Mouse (Mus musculus) limb, embryonic 14.5 days (tissue): ENCODE results near the gene Rims1. TPM values are rescaled to one million over a fixed set of nuclear protein-coding genes. Genes with fewer than 3 reads are reported as not detected.

Experiments used
- ATAC-seq: fragments of 200-750 bp; cut with Nextera tagmentation; 2 replicates; pipeline ENCODE4 v1.8.0; 2017; ENCODE audit warnings: low read depth, moderate number of reproducible peaks, moderate TSS enrichment; ENCODE audit not compliant: low FRiP score
- DNase-seq: peaks from one replicate; pipeline ENCODE4 v3.0.0-alpha.2; 2015; ENCODE audit warnings: low spot score
- H3K27ac ChIP-seq: fragments of 300-500 bp; sonication (generic); replicated peaks from 2 replicates; pipeline ENCODE4 v1.5.1; 2014; ENCODE audit warnings: low read depth, mild to moderate bottlenecking, low read length, moderate library complexity, mixed read lengths
- H3K27me3 ChIP-seq: fragments of 300-500 bp; sonication (generic); 2 replicates; pipeline ENCODE4 v1.6.1; 2014; ENCODE audit warnings: low read length, mixed read lengths; ENCODE audit not compliant: control insufficient read depth, insufficient read depth
- H3K36me3 ChIP-seq: fragments of 300-500 bp; sonication (generic); 2 replicates; pipeline ENCODE4 v1.6.1; 2014; ENCODE audit warnings: mild to moderate bottlenecking, low read length, moderate library complexity, mixed read lengths; ENCODE audit not compliant: control insufficient read depth, insufficient read depth
- H3K4me1 ChIP-seq: fragments of 300-500 bp; sonication (generic); 2 replicates; pipeline ENCODE4 v1.6.1; 2014; ENCODE audit warnings: antibody characterized with exemption, low read length, mixed read lengths; ENCODE audit not compliant: control insufficient read depth, insufficient read depth
- H3K4me2 ChIP-seq: fragments of 300-500 bp; sonication (generic); replicated peaks from 2 replicates; pipeline ENCODE4 v1.6.1; 2014; ENCODE audit warnings: low read depth, mild to moderate bottlenecking, low read length, moderate library complexity; ENCODE audit not compliant: severe bottlenecking
- H3K4me3 ChIP-seq: fragments of 300-500 bp; sonication (generic); replicated peaks from 2 replicates; pipeline ENCODE4 v1.5.1; 2014; ENCODE audit warnings: low read length
- H3K9ac ChIP-seq: fragments of 300-500 bp; sonication (generic); 2 replicates; pipeline ENCODE4 v1.6.1; 2014; ENCODE audit warnings: mild to moderate bottlenecking, low read depth, low read length, moderate library complexity; ENCODE audit not compliant: severe bottlenecking
- H3K9me3 ChIP-seq: fragments of 300-500 bp; sonication (generic); 2 replicates; pipeline ENCODE4 v1.6.1; 2016; ENCODE audit warnings: low read length; ENCODE audit not compliant: control insufficient read depth
- POLR2A ChIP-seq: fragments of 200-500 bp; IDR thresholded peaks from 2 replicates; pipeline ENCODE4 v1.8.0; 2012; ENCODE audit warnings: inconsistent platforms, mild to moderate bottlenecking, moderate library complexity, borderline replicate concordance; ENCODE audit not compliant: insufficient read depth, insufficient read length; ENCODE audit errors: extremely low read depth
- WGBS: fragments of 180-500 bp; shearing (Covaris S2); extraction: QIAGEN DNeasy Blood & Tissue Kit; methylation state at CpG from one replicate; pipeline ENCODE4 v1.1.7; 2014; 5-methylcytosine and 5-hydroxymethylcytosine counted together
- polyA plus RNA-seq, 2 experiments: library from polyadenylated mRNA; depleted of rRNA in 1 of 2; stranded (reverse) in 1 of 2; unstranded in 1 of 2; fragments of >200 nt; fragmentation: Nextera tagmentation in 1 of 2; extraction: Ambion mirVana in 1 of 2; gene quantifications; 2 replicates each; pipeline versions ENCODE4 v1.2.1 to v1.2.3; 2012 to 2014

The Rims1 gene
- polyA plus RNA-seq, 2 experiments, result 1.4 to 1.8 TPM

- Histone ChIP-seq H3K4me1 (no peaks in the 10 kb centered on the region), H3K9ac (no peak overlapping the region), H3K4me3 (no peak overlapping the region), H3K36me3 (no peaks in the 10 kb centered on the region), H3K27ac (no peak overlapping the region), H3K4me2 (no peak overlapping the region), H3K27me3 (no peaks in the 10 kb centered on the region), H3K9me3 (no peaks in the 10 kb centered on the region)
- DNase-seq, result no peak
- 82% methylated on average over 2 of the region's 2 CpGs for WGBS
- no peak for ATAC-seq
- no peak for TF ChIP-seq POLR2A
Observed at GRCm38 (mm10) chr1:22633871-22634270, 171.9 kb downstream of the Rims1 start.

GRCm38 (mm10) chr1:22632551-22632950, 173.2 kb downstream of the Rims1 start:
- Histone ChIP-seq H3K4me3 (no peak overlapping the region), H3K27ac (no peak overlapping the region), H3K9ac (no peak overlapping the region), H3K27me3 (no peaks in the 10 kb centered on the region), H3K4me2 (no peak overlapping the region), H3K36me3 (no peaks in the 10 kb centered on the region), H3K9me3 (no peaks in the 10 kb centered on the region), H3K4me1 (no peaks in the 10 kb centered on the region)
- DNase-seq (no peak), ATAC-seq (no peak)
- TF ChIP-seq POLR2A, result no peak
- 53% methylated on average over 7 of the region's 7 CpGs for WGBS

DNA sequence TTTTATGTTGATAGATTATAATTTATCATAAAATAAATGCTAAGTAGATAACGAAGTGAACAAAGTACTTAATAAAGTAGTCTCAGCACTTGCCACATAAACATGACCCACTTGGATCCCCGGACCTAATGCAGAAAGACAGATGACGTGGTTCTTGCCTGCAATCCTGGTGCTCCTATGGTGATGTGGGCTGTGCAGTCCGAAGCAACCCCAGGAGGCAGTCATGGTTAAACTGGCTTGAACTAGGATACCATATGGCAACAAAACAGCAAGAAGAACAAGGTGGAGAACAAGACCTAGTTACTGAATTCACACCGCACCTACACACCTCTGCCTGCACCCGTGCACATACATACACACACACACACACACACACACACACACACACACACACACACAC, 173.8 kb downstream of the Rims1 start:
- no peaks in the 10 kb centered on the region for H3K36me3 ChIP-seq
- DNase-seq (no peak), ATAC-seq (no peak)
- no peak overlapping the region for H3K4me2 ChIP-seq
- peaks cover 2% of the 10 kb centered on the region; the same call in 1 of the 2 replicates for H3K4me1 ChIP-seq
- no peak overlapping the region for H3K9ac ChIP-seq
- no peaks in the 10 kb centered on the region for H3K27me3 ChIP-seq
- WGBS, result 78% methylated on average over 6 of the region's 6 CpGs
- no peak overlapping the region for H3K27ac ChIP-seq
- no peaks in the 10 kb centered on the region for H3K9me3 ChIP-seq
- no peak overlapping the region for H3K4me3 ChIP-seq
- no peak for TF ChIP-seq POLR2A

- Histone ChIP-seq H3K9ac (no peak overlapping the region), H3K36me3 (no peaks in the 10 kb centered on the region), H3K27me3 (no peaks in the 10 kb centered on the region), H3K27ac (no peak overlapping the region), H3K4me3 (no peak overlapping the region), H3K9me3 (no peaks in the 10 kb centered on the region), H3K4me1 (peaks cover 3% of the 10 kb centered on the region; the same call in 1 of the 2 replicates), H3K4me2 (no peak overlapping the region)
- TF ChIP-seq POLR2A, result no peak
- ATAC-seq (no peak), DNase-seq (no peak)
- 61% methylated on average over 8 of the region's 8 CpGs for WGBS
Observed at GRCm38 (mm10) chr1:22629011-22629410, 176.8 kb downstream of the Rims1 start.

DNA sequence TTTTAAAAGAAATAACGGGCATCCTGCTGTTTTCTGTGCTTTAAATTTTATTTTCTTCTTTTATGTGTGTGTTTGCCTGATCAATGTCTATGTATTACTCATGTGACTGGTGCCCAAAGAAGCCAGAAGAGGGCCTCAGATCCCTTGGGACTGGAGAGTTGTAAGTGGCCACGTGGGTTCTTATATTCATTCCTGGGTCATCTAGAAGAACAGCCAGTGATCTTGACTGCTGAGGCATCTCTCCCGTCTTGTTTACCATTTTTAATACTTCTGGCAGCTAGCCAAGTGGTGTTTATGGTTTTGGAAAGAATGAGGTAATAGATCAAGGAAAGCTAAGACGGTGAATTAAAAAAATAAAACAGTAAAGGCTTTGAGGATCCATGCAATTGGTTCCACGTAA, 178.8 kb downstream of the Rims1 start:
- ATAC-seq (no peak), DNase-seq (no peak)
- H3K4me2 ChIP-seq, result no peak overlapping the region
- peaks cover 3% of the 10 kb centered on the region; the same call in 1 of the 2 replicates for H3K4me1 ChIP-seq
- H3K27ac ChIP-seq, result no peak overlapping the region
- no peaks in the 10 kb centered on the region for H3K9me3 ChIP-seq
- H3K27me3 ChIP-seq, result no peaks in the 10 kb centered on the region
- H3K9ac ChIP-seq, result no peak overlapping the region
- 25% methylated on average over 5 of the region's 5 CpGs for WGBS
- H3K36me3 ChIP-seq, result no peaks in the 10 kb centered on the region
- no peak overlapping the region for H3K4me3 ChIP-seq
- TF ChIP-seq POLR2A, result no peak

GRCm38 (mm10) chr1:22626295-22626694, 179.5 kb downstream of the Rims1 start:
- no peak for ATAC-seq
- WGBS, result 62% methylated on average over 3 of the region's 3 CpGs

More at GRCm38 (mm10) chr1:22626295-22626694, 179.5 kb downstream of the Rims1 start:
- Histone ChIP-seq H3K4me3 (no peak overlapping the region), H3K4me2 (no peak overlapping the region), H3K36me3 (no peaks in the 10 kb centered on the region), H3K4me1 (peaks cover 3% of the 10 kb centered on the region; the same call in 1 of the 2 replicates), H3K27me3 (no peaks in the 10 kb centered on the region), H3K9ac (no peak overlapping the region), H3K27ac (no peak overlapping the region), H3K9me3 (no peaks in the 10 kb centered on the region)
- DNase-seq, result no peak
- no peak for TF ChIP-seq POLR2A
